ENCODE assay signal across 8 mouse cellular contexts in the genomic region with DNA sequence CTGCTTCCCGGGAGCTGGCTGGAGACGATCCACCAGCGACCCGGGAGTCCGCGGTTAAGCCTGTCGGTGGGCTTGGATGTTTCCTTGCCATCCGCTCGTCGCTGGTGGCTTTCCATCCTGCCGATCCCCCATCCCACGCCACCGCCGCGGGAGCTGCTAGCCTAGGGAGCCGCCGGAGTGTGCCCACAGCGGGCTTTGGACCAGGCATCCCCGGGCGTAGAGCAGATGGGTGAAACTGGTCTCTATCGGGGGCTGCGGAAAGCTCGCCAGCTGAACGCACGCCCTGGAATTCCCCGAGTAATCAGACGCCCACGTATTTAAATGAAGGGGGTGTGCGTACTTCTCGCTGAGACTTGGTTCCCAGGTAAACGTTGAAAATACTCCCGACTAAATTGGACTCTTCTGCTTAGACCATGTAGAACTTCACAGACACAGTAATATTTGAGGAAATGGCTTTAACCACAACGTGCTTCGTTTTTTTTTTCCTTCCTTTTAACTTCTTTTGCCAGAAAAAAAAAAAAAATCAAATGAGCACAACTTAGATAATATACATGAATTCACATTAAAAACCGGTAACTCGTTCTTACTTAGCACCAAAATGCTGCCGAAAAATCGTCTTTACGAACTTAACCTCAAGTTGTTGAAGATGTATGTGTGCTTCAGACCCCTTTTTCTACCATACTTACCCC. TPM values are rescaled to one million over a fixed set of nuclear protein-coding genes. Genes with fewer than 3 reads are reported as not detected.
DNase-seq lines count a peak whose midpoint lies in the region; ATAC-seq and TF ChIP-seq lines count a peak whose summit lies in the region.

No protein-coding gene starts in this region.

- peak; percentile 72 for DNase-seq in T-cell, adult 2 months (ENCODE audit: low spot score)
- DNase-seq in cerebellum, adult 9-11 months, result peak; percentile 79
- DNase-seq in frontal cortex, postnatal 36 days (ENCODE audit: low spot score in 2 of 2), result peak; percentile 44 to 46
- no peak for DNase-seq in hindbrain, embryonic 14.5 days (ENCODE audit: low spot score)
- peak; percentile 49 to 50 for DNase-seq in left cerebral cortex, adult 2 months (ENCODE audit: extremely low spot score in 1 of 2, low spot score in 2 of 2)
- DNase-seq in lung, postnatal 4 days, result peak; percentile 63 to 70
- peak; percentile 60 for DNase-seq in right cerebral cortex, postnatal 14 days
- no peak for DNase-seq in retina, embryonic 14.5 days (ENCODE audit: low spot score)

- ATAC-seq in hindbrain, embryonic 14.5 days (ENCODE audit: low FRiP score), result no peak; the same call in 1 of the 2 replicates

- H3K4me3 ChIP-seq in hindbrain, embryonic 14.5 days (replicated peaks; ENCODE audit: low read length), result peak overlapping the region; percentile 86
- H3K4me3 ChIP-seq in left cerebral cortex, adult 2 months, result peak overlapping the region; percentile 86

- TF ChIP-seq CTCF in left cerebral cortex, adult 2 months (IDR thresholded peaks at IDR 0.05), result no peak

- H3K9me3 ChIP-seq in hindbrain, embryonic 14.5 days (ENCODE audit: control insufficient read depth, low read length), result no peaks in the 10 kb centered on the region

- WGBS in hindbrain, embryonic 14.5 days, result 5% methylated on average over 39 of the region's 39 CpGs

- peaks cover 14% of the 10 kb centered on the region for H3K4me1 ChIP-seq in hindbrain, embryonic 14.5 days (replicated peaks; ENCODE audit: control insufficient read depth, insufficient read depth, low read length)

- peak overlapping the region; percentile 80 for H3K27ac ChIP-seq in hindbrain, embryonic 14.5 days
- H3K27ac ChIP-seq in left cerebral cortex, adult 2 months, result peak overlapping the region; percentile 94

- H3K4me2 ChIP-seq in hindbrain, embryonic 14.5 days (replicated peaks), result peak overlapping the region; percentile 78

- H3K36me3 ChIP-seq in hindbrain, embryonic 14.5 days (replicated peaks; ENCODE audit: control insufficient read depth, insufficient read depth), result peaks cover 4% of the 10 kb centered on the region; the same call in 1 of the 2 replicates

- peak overlapping the region; percentile 93 for H3K9ac ChIP-seq in hindbrain, embryonic 14.5 days

- intact Hi-C loops in left cerebral cortex, adult 2 months (cut with DNase I), result no loop called here

- H3K27me3 ChIP-seq in hindbrain, embryonic 14.5 days (ENCODE audit: control insufficient read depth, insufficient read depth, low read length), result no peaks in the 10 kb centered on the region

RNA-seq across cellular contexts. Expression of a gene that starts 2.2 kb away (rescaled TPM):
- polyA plus RNA-seq in hindbrain, embryonic 14.5 days (2014; fragmentation: Nextera tagmentation; extraction: Ambion mirVana), result 37.9 and 39.9 TPM in 2 replicates
- 10 to 100 TPM; 15.2 TPM for total RNA-seq in left cerebral cortex, adult 2 months (2021)

RNA-seq across cellular contexts. Expression of a gene that starts 13.0 kb away (rescaled TPM):
- 79.7 and 86.5 TPM in 2 replicates for polyA plus RNA-seq in hindbrain, embryonic 14.5 days (2014; fragmentation: Nextera tagmentation; extraction: Ambion mirVana)
- total RNA-seq in left cerebral cortex, adult 2 months (2021), result 10 to 100 TPM; 35.8 to 37.5 TPM

Comparison
In these comparisons a context has a peak if more than half of its experiments do, and no peak if none do; other contexts are left out.
1. DNase-seq: peak in T-cell, adult 2 months (single experiment), cerebellum, adult 9-11 months (single experiment), frontal cortex, postnatal 36 days (2 of 2), left cerebral cortex, adult 2 months (2 of 2), lung, postnatal 4 days (2 of 2) and right cerebral cortex, postnatal 14 days (single experiment); none in hindbrain, embryonic 14.5 days (single experiment) and retina, embryonic 14.5 days (single experiment).